Mouse (Mus musculus): Measurements from ENCODE around the gene Xrn1. TPM values are rescaled to one million over a fixed set of nuclear protein-coding genes. Genes with fewer than 3 reads are reported as not detected.
"Not testable (repeated sequence)": the region's sequence is repeated elsewhere in the genome, so short reads cannot be mapped to it uniquely, and the experiment has no call there.

The Xrn1 gene
- total RNA-seq, 2 experiments from 2014 or later: 26.2 to 27.4 TPM

DNA sequence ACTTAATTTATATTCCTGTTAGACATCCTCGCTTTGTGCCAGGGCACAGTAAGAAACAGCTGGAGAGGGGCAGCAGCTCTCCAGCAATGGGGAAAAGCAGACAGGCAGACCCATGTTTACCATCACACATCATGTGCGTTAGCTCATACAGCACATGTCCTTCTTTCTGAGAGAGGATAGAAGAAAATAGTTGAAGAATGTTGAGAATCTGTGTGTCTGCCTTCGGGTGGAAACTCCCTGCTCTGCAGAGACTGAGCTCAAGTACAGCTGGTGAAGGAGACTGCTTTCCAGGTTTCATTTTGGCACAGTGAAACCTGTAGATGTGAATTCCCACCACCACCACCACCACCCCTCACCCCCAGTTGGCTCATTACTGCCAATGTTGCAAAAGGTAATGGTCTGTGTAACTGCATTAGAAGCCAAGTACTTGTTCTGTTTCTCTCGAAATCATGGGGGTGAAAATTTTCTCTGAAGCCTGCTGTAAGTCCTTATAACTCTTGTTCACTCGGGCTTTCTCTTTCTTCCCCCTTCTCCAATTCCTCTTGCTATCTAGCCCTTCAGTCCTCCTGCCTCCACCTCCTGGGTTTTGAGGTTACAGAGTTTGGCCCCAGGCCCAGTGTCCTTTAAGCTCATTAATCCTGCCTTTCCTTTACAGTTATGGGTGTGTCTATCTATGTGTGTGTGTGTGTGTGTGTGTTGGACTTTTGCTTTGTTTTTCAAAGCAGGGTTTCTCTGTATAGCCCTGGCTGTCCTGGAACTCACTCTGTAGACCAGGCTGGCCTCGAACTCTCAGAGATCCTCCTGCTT is 102.1 kb downstream of the Xrn1 start:
- DNase-seq (ENCODE audit: extremely low spot score in 1 of 2, low spot score in 2 of 2): no peak
- H3K4me3 ChIP-seq: no peak overlapping the region
- no peak overlapping the region for H3K27ac ChIP-seq
- intact Hi-C loops (cut with DNase I): loop anchor here (5.0 kb wide), 1 partner anchor 76 kb away; no protein-coding TSS in a partner anchor
- TF ChIP-seq CTCF (IDR thresholded peaks at IDR 0.05): no peak

GRCm38 (mm10) chr9:96063083-96063802 is 108.7 kb downstream of the Xrn1 start:
- TF ChIP-seq CTCF (IDR thresholded peaks at IDR 0.05): no peak
- DNase-seq (ENCODE audit: extremely low spot score in 1 of 2, low spot score in 2 of 2): no peak
- intact Hi-C loops (cut with DNase I): no loop called here
- no peak overlapping the region for H3K4me3 ChIP-seq
- no peak overlapping the region for H3K27ac ChIP-seq

DNA sequence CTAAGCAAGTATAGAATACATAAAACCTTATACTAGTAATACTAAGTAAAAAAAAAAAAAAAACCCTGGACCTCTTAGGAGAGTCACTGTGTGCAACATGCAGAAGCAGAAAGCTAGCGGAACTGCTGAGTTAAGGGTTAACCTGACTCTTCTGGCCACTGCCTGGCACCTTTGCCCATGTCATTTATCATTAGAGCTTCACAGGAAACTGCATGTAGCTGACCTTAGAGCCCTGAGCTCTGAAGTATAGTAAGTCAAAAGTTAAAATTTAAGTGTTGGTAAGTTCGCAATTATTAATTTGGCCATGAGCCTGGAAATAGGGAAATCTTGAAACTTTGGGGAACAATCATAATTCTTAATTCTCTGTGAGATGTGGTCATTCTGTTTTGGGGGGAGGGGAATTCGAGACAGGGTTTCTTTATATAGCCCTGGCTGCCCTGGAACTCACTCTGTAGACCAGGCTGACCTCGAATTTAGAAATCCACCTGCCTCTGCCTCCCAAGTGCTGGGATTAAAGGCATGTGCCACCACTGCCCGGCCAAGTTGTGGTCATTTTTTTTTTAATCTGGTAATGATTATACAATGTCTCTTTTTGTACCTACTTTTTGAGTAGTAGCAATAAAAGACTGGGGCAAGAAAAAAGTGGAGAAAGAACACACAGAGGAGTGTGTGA is 109.4 kb downstream of the Xrn1 start:
- Histone ChIP-seq H3K27ac (no peak overlapping the region), H3K4me3 (no peak overlapping the region)
- DNase-seq (ENCODE audit: extremely low spot score in 1 of 2, low spot score in 2 of 2): no peak
- no peak for TF ChIP-seq CTCF (IDR thresholded peaks at IDR 0.05)
- intact Hi-C loops (cut with DNase I): no loop called here

GRCm38 (mm10) chr9:96067507-96067906 is 112.9 kb downstream of the Xrn1 start:
- no peak for DNase-seq (ENCODE audit: extremely low spot score in 1 of 2, low spot score in 2 of 2)
- Histone ChIP-seq H3K27ac (no peak overlapping the region), H3K4me3 (no peak overlapping the region)
- no peak for TF ChIP-seq CTCF (IDR thresholded peaks at IDR 0.05)
- intact Hi-C loops (cut with DNase I): no loop called here

GRCm38 (mm10) chr9:96078752-96079315 is 124.3 kb downstream of the Xrn1 start:
- H3K27ac ChIP-seq: no peak overlapping the region
- TF ChIP-seq CTCF (IDR thresholded peaks at IDR 0.05): no peak
- no peak for DNase-seq (ENCODE audit: extremely low spot score in 1 of 2, low spot score in 2 of 2)
- intact Hi-C loops (cut with DNase I): no loop called here
- H3K4me3 ChIP-seq: no peak overlapping the region

DNA sequence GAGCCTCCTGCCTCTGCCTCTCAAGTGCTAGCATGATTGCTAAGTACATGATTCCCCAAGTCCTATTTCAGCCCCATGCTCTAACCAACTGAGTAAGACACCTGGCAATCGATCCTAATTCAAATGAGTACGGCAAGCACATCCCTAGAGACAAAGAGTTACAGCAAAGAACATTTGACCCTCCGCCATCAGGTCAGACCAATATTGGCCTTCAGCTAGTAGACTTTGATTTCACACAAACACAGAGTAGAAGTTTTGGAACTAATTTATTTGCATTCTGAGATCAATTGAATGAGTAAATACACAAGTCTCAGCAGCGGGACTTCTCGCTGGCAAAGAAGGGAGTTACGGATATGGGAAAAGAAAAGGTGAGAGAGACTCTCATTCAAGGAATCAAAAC is 130.7 kb downstream of the Xrn1 start:
- Histone ChIP-seq H3K27ac (no peak overlapping the region), H3K4me3 (no peak overlapping the region)
- no peak for TF ChIP-seq CTCF (IDR thresholded peaks at IDR 0.05)
- no peak for DNase-seq (ENCODE audit: extremely low spot score in 1 of 2, low spot score in 2 of 2)
- intact Hi-C loops (cut with DNase I): no loop called here

DNA sequence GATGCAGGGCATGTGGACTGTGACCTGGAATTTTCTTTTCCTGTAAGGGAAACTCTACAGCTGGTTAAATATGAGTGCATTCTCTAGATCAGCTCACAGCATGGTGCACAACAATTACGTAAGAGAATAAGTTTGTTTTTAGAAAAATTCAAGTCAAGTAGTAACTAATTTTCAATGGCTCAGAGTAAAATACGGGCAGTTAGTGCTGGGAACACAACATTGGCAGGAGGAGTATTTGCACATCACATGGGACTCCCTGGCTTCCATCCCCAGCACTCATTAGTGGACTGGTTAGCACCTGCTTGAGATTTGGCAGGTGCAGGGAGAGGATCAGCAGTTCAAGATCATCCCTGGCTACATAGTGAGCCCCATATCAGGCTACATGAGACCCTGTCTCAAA is 133.1 kb downstream of the Xrn1 start:
- Histone ChIP-seq H3K27ac (no peak overlapping the region), H3K4me3 (no peak overlapping the region)
- intact Hi-C loops (cut with DNase I): no loop called here
- no peak for DNase-seq (ENCODE audit: extremely low spot score in 1 of 2, low spot score in 2 of 2)
- no peak for TF ChIP-seq CTCF (IDR thresholded peaks at IDR 0.05)

DNA sequence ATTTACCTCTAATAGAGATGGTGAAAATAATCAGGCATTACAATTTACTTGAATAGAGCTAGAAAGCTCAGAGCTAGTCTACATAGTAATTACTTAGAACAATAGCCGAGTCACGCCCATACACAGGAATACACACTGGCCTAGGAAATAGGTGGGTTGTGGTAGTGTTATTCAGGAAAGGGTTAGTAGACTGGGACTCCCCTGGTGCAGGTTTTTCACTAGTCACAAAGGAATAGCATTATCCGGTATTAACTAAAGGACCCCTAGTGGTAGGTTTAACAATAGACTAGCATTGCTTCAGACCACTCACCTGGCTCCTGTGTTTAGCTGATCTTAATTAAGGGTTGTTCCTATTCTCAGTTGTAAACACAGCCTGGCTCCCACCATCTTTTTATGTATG is 133.9 kb downstream of the Xrn1 start:
- intact Hi-C loops (cut with DNase I); DNase-seq (ENCODE audit: extremely low spot score in 1 of 2, low spot score in 2 of 2); H3K27ac ChIP-seq; H3K4me3 ChIP-seq: not testable (repeated sequence)

- H3K4me3 ChIP-seq; H3K27ac ChIP-seq; intact Hi-C loops (cut with DNase I); DNase-seq (ENCODE audit: extremely low spot score in 1 of 2, low spot score in 2 of 2): not testable (repeated sequence)
These were observed 138.1 kb downstream of the Xrn1 start for GRCm38 (mm10) chr9:96092637-96093036.

DNA sequence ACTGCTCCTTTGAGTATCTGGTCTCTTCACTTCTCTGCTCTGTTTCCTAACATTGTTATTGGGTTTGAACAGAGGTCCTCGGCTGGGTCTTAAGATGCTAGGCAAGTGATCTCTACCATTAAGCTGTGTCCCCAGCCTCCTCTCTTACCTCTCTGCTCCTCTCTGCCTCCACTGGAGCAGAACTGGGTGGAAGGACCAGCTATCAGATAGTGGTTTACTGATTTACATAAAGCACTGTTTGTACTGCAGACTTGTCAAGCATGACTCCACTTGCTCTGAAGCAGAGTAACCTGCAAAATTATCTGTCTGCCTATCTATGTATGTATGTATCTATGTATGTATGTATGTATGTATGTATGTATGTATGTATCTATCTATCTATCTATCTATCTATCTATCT is 138.7 kb downstream of the Xrn1 start:
- no peak for TF ChIP-seq CTCF (IDR thresholded peaks at IDR 0.05)
- intact Hi-C loops (cut with DNase I): no loop called here
- no peak overlapping the region for H3K4me3 ChIP-seq
- no peak for DNase-seq (ENCODE audit: extremely low spot score in 1 of 2, low spot score in 2 of 2)
- H3K27ac ChIP-seq: no peak overlapping the region

GRCm38 (mm10) chr9:96094341-96094740 is 139.8 kb downstream of the Xrn1 start:
- no peak for DNase-seq (ENCODE audit: extremely low spot score in 1 of 2, low spot score in 2 of 2)
- Histone ChIP-seq H3K27ac (no peak overlapping the region), H3K4me3 (no peak overlapping the region)
- no peak for TF ChIP-seq CTCF (IDR thresholded peaks at IDR 0.05)
- intact Hi-C loops (cut with DNase I): no loop called here

DNA sequence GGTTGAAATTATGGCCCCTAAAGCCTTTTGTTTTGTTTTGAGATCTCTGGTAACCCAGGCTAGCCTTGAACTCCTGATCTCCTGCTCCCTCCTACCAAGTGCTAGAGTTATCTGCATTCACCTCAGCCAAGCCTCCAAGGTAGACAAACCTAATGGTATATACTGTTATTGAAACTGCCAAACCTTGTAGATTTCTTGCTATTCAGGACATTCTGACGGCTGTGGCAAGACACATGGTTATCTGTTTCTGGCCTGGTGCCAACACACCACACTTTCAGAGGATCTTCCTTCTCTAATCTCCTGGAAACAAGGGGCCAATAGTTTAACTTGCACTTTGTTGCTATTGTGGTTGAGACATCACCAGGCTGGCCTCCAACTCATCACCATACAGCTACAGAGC is 140.6 kb downstream of the Xrn1 start:
- H3K27ac ChIP-seq: no peak overlapping the region
- H3K4me3 ChIP-seq: no peak overlapping the region
- no peak for TF ChIP-seq CTCF (IDR thresholded peaks at IDR 0.05)
- intact Hi-C loops (cut with DNase I): no loop called here
- DNase-seq (ENCODE audit: extremely low spot score in 1 of 2, low spot score in 2 of 2): no peak

Measured in left cerebral cortex, adult 2 months (tissue).